In genomic region chr12:56963236-56963635, GRCm38 (mm10) we compare ENCODE assay signal across 27 mouse cellular contexts.
"Had no signal": no experiment of that assay in that cellular context is flagged by ENCODE, and none has a peak within 500 bp of the region (broad histone marks: within the 10 kb centered on the region; RNA-seq: fewer than 3 reads in every experiment).

No protein-coding gene starts in this region.

- H3K27ac ChIP-seq: gastrocnemius, adult 2 months; heart, adult 2 months; heart, embryonic 13.5 days; heart, embryonic 15.5 days; hindbrain, embryonic 13.5 days; hindbrain, embryonic 15.5 days; hindbrain, postnatal 0 days; kidney, embryonic 15.5 days; kidney, postnatal 0 days; limb, embryonic 12.5 days; limb, embryonic 15.5 days; liver, embryonic 12.5 days had no signal

- ATAC-seq: hindbrain, postnatal 0 days; intestine, embryonic 16.5 days; liver, embryonic 12.5 days had no signal

- H3K36me3 ChIP-seq: heart, embryonic 13.5 days; heart, embryonic 15.5 days; hindbrain, embryonic 13.5 days; hindbrain, embryonic 15.5 days; kidney, embryonic 15.5 days; limb, embryonic 12.5 days; limb, embryonic 15.5 days had no signal

- H3K27me3 ChIP-seq: heart, embryonic 13.5 days; heart, embryonic 15.5 days; hindbrain, embryonic 15.5 days; limb, embryonic 15.5 days; liver, embryonic 12.5 days had no signal

- H3K9me3 ChIP-seq: heart, embryonic 13.5 days; heart, embryonic 15.5 days; hindbrain, embryonic 15.5 days; kidney, embryonic 15.5 days; limb, embryonic 15.5 days had no signal

- H3K9ac ChIP-seq: heart, embryonic 13.5 days; heart, embryonic 15.5 days; hindbrain, embryonic 13.5 days; hindbrain, embryonic 15.5 days; kidney, embryonic 15.5 days; limb, embryonic 12.5 days; limb, embryonic 15.5 days; liver, embryonic 12.5 days had no signal

- H3K4me2 ChIP-seq: heart, embryonic 11.5 days; heart, embryonic 13.5 days; heart, embryonic 15.5 days; hindbrain, embryonic 13.5 days; hindbrain, embryonic 15.5 days; kidney, embryonic 15.5 days; limb, embryonic 12.5 days; limb, embryonic 15.5 days; liver, embryonic 12.5 days had no signal

- H3K4me3 ChIP-seq: gastrocnemius, adult 2 months; heart, adult 2 months; heart, embryonic 13.5 days; heart, embryonic 15.5 days; hindbrain, embryonic 13.5 days; hindbrain, embryonic 15.5 days; kidney, embryonic 15.5 days; limb, embryonic 12.5 days; limb, embryonic 15.5 days; liver, embryonic 12.5 days had no signal

- DNase-seq: gastrocnemius, adult 2 months; gastrocnemius, postnatal 14 days; gastrocnemius, postnatal 36 days; heart, adult 11 months; heart, adult 2 months; heart, postnatal 14 days; heart, postnatal 36 days; kidney, adult 11 months; kidney, adult 2 months; kidney, adult 9 months; kidney, postnatal 14 days; kidney, postnatal 36 days; layer of hippocampus, adult 9-11 months; layer of hippocampus, postnatal 36 days; left cerebral cortex, postnatal 4 days had no signal

- H3K4me1 ChIP-seq: liver, embryonic 12.5 days had no signal
